Mouse (Mus musculus): Measurements from ENCODE around the gene Baiap2l1. TPM values are rescaled to one million over a fixed set of nuclear protein-coding genes. Genes with fewer than 3 reads are reported as not detected.
"Not testable (repeated sequence)": the region's sequence is repeated elsewhere in the genome, so short reads cannot be mapped to it uniquely, and the experiment has no call there.

Gene Baiap2l1
- 1 to 10 TPM; 3.7 to 6.8 TPM for total RNA-seq (2021)
- long read RNA-seq, experiment 1, partial matches to known transcripts: 0 of 6 reads
- long read RNA-seq, experiment 1, other reads (novel, unspliced or antisense): 2 of 6 reads
- long read RNA-seq, experiment 2, partial matches to known transcripts: 0 of 2 reads
- long read RNA-seq, experiment 2, other reads (novel, unspliced or antisense): 2 of 2 reads

DNA sequence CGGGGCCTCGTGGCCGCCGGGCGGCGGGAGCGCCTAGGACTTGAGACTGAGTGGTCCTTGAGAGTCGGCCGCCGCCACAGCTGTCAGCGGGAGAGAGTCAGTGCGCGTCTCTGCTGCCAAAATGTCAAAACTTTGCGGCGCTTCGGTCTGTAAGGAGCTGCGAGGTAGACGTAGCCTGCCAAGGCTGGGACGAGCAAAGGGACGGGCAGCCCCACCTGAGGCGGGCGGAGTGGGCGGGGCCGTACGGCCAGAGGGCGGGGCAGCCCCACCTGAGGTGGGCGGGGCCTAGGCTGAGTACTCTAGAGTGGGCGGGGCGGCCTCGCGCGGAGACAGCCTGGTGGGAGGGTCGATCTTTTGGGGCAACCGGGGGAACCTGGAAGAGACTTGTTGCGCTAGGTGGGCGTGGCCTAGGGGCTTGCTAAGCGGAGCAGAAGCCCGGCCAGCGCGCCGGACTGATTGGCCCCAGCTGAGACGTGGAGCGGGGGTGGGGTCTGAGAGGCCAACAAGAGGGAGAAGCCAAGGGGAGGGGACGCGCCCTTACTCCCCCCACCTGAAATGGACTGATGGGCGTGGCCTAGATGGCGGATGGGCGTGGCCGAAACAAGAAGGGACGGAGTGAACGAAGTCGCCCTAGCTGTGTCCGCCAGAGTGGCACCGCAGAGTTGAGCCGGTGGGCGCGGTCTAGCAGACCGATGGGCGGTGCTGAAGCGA is at the start of gene Baiap2l1:
Gene Baiap2l1 (minus strand): TSS at position 232 of the 711 bp plus-strand sequence.
- peak; percentile 94 for DNase-seq

- no peak for DNase-seq
Measured at GRCm38 (mm10) chr5:144406256-144406655, 48.3 kb upstream of the Baiap2l1 start.

DNA sequence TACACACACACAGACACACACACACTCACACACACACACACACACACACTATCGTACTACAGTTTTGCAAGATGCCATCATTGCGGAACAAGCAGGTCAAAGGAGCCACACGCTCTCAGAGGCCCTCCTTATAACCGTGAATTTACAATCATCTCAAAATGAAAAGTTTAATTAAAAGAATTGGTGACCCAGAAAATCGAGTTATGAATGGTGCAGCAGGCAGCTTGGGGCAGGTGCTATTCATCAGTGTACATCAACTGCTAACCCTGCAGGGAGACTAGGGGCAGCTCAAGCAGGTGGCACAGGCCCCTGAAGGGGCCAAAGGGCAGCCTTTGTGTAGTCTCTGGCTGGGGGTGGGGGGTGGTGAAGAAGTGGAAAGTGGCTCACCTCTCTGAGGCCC is 42.9 kb upstream of the Baiap2l1 start:
- DNase-seq: no peak

DNA sequence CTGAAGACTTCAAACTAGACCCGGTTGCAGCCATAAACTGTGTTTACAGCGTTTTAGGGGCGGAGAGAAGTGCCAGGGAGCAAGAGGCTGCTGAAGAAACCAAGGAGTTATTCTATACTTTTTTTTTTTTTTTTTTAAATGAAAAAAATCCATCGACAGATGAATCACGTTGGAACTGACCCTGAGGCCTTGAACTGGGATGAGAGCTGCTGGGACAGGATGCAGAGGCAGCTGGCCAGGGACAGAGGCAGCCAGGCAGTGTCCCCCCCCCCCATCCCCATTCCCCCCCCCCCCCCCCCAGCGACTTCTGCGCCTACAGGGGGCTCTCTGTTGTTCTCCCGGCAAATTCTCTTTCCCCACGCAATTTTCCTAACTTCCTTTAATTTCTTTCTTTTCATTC is 39.7 kb upstream of the Baiap2l1 start:
- DNase-seq: peak; percentile 21

DNA sequence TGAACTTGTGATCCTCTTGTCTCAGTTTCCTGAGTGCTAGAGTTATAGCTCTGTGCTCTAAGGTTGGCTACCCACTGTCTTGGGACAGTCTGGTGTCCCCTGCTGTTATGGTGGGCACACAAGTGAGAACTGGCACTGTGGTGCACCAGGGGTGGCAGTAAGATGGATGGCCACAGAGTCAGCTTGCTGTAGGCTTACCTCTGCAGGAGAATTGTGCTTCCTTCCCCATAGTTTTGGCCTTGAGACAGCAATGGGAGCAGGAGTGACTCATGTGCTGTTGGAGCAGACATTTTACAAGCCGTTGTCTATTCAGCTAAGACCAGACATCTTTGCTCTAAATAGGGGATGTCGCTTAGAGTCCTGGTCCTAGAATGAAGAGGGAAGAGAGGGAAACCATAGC is 36.2 kb upstream of the Baiap2l1 start:
- peak; percentile 21 for DNase-seq

DNA sequence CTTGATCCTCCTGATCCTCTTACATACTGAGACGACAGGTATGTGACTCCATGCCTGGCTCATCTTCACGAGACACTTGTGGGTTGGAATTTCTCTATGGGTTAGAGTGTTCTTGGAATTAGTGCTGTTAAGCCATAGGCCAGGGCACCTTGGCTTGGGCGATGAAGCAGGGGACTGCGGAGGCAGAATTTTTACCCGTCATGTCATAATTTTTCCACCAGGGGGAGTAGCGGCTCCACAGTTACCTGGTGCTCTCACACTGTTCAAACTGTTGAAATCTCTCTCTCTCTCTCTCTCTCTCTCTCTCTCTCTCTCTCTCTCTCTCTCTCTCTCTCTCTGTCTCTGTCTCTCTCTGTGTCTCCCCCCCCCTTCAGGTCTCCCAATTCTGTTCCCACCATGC is 29.9 kb upstream of the Baiap2l1 start:
- peak; percentile 76 for DNase-seq

GRCm38 (mm10) chr5:144383936-144384335 is 26.0 kb upstream of the Baiap2l1 start:
- no peak for DNase-seq

GRCm38 (mm10) chr5:144381782-144382181 is 23.9 kb upstream of the Baiap2l1 start:
- peak; percentile 47 for DNase-seq

GRCm38 (mm10) chr5:144380689-144381088 is 22.8 kb upstream of the Baiap2l1 start:
- DNase-seq: no peak

DNA sequence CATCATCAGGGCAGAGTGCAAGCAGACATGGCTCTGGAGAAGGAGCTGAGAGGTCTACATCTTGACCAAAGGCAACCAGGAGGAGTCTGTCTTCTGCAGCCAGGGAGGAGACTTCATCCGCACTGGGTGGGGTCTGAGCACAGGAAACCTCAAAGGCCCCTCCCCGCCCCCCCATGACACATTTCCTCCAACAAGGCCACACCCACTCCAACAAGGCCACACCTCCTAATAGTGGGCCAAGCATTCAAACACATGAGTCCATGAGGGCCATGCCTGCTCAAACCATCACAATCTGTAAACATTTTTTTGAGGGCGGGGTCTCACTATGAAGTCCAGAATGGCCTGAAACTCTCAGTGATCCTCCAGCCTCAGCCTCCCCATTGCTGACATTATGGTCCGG is 21.5 kb upstream of the Baiap2l1 start:
- DNase-seq: no peak

DNA sequence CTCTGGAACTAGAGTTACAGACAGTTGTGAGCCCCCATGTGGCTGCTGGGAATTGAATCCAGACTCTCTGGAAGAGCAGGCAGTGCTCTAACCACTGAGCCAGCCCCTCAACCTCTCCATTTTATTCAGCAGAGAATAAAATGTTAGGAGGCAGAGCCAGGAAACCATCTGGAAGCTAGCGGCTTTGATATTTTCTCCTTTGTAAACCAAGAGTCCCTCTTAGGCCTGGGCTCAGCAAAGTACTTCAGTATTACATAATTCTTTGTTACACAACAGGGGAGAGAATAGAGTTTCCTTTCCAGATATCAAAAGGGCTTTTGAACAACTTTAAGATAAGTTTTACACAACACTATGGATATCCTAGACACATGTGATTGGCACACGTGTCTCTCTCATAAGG is 15.0 kb upstream of the Baiap2l1 start:
- no peak for DNase-seq

DNA sequence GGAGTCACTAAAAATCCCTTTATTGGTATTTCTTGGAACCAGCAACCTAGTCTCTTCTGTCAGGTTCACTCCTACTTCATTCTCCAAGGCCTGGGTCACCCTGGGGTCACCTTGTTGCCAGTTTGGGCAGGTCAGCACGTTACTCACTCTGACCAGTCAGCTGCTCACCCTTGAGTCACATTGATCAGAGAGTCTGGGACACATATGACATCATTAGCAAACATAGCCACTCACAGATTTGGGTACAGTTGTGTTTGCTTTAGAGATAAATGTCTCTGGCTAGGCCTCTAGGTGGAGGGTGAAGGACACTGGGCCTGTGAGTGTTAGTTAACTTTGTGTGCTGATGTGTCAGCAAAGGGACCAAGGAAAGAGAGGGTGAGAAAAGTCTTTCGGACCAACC is 14.3 kb upstream of the Baiap2l1 start:
- DNase-seq: peak; percentile 36

GRCm38 (mm10) chr5:144370986-144371385 is 13.1 kb upstream of the Baiap2l1 start:
- DNase-seq: no peak

- no peak for DNase-seq
Measured at GRCm38 (mm10) chr5:144368661-144369205, 10.8 kb upstream of the Baiap2l1 start.

- not testable (repeated sequence) for DNase-seq
Measured at GRCm38 (mm10) chr5:144366551-144366950, 8.6 kb upstream of the Baiap2l1 start.

DNA sequence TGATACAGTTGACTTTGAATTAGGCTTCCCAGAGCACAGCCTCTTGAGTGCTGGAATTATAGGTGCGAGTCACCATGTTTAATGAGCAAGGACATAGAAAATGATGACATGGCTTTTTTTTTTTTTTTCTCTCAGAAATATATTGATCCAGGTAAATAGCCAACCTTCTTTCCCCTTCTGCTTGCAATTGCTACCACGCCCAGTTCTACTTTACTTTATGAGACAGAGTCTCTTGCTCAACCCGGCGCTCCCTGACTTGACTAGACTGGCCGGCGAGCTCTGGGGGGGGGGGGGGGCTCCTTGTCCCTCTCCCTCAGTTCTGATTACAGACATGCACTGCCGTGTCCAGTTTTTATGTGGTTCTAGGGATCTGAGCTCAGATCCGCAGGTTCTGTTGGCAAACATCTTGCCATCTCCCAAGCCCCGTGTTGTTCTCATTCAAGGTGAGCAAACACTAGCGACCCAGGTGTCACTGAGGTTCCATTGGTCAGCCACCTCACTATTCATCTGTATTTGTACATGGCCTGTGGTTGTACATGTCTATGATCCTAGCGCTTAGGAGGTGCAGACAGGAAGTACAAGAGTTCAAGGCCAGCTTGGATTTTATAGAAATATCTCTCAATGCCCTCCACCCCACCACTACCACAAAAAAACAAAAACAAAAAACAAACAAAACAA is 6.9 kb upstream of the Baiap2l1 start:
- no peak for DNase-seq

DNA sequence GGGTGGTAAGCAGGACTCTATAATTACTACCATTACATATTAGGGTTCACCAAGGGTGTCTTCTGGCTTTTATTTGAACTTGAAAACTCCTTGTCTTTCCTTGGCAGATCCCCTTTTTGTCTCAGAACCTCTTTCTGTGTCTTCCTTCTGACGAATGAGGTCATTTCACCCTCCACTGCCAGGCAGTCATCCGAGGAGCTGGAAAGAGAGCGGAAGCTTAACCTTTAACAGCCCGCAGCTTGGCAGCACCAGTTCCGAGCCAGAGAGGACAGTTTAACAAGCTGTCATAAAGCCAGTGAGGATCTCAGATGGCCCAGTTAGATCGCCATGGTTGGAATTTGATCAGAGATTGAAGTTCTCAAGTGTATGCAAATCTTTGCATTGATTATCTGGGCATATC is 2.4 kb upstream of the Baiap2l1 start:
- peak; percentile 27 for DNase-seq

DNA sequence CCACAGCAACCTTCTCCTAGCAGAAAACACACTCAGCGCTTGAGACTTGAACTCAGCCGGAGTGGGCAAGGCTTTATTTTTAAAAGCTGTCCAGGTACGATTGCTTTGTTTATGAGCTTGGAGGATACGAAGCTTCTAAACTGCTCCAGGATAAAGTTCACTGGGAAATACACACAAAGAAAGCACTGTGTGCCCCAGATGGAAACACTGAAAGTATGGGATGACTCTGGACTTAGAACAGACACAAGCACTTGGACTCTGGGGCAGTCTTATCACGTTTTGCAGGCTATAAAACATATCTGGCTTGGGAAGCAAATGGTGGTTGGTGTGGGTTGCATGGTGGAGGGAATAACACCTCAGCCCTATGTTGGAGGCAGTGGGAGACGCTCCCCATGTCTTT is 2.0 kb upstream of the Baiap2l1 start:
- no peak for DNase-seq

DNA sequence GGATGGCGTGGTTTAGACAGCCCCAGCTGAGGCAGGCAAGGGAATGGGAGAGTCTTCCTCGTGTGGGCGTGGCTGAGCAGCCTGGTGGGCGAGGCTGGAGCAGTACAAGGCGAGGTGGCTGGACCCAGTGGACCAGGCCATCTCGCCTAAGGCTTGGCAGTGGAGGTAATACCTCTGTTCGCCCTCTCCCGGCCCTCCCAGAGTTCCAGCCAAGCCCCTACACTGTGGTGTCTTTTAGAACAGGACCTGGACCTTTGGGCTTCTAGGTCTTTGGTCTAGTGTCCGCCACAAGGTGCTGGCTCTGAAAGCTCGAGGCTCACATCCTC is 643 bp upstream of the Baiap2l1 start:
- DNase-seq: no peak

DNA sequence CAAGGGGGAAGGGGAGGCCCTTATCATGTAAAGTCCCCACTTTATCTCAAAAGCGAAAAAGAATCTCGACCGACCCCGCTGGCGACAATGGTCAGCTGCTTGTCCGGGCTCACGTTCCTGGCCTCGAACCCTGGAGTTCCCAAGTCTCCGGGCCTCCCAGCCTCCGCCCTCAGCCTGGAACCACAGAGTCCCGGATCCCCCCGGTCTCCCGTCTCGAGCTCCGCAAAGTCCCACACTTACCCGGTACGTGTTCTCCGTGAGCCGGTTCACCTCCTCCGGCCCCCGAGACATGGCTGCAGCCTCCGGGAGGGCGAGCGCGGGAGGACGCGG is 396 bp downstream of the Baiap2l1 start:
- DNase-seq: no peak

GRCm38 (mm10) chr5:144356776-144357455 is 996 bp downstream of the Baiap2l1 start:
- no peak for DNase-seq

- DNase-seq: no peak
Measured at GRCm38 (mm10) chr5:144352250-144353047, 5.5 kb downstream of the Baiap2l1 start.

Measured in adrenal gland, postnatal 10 days (tissue).